Comparison of ENCODE assay signal across 23 mouse cellular contexts in the genomic region with DNA sequence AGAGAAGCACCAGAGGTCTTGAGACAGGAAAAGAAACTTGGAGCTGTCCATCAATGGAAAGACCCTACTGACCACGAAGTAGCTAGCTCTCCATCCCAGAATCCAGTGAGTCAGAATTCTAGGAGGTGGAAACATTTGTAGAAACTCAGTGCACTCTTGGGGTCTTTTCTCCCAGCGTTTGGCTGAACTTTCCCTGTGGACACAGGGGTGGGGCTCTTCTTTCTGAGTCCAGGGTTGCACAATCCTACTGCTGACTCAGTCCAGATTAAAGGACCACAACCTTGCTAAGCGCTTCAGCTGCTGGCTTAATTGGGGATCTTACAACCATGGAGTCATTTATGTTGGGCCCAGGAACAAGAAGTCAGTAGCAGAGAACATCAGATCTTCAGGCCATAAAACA. TPM values are rescaled to one million over a fixed set of nuclear protein-coding genes. Genes with fewer than 3 reads are reported as not detected.
DNase-seq lines count a peak whose midpoint lies in the region; TF ChIP-seq lines count a peak whose summit lies in the region.
"Had no signal": no experiment of that assay in that cellular context is flagged by ENCODE, and none has a peak within 500 bp of the region (broad histone marks: within the 10 kb centered on the region; RNA-seq: fewer than 3 reads in every experiment).

No protein-coding gene starts in this region.

- H3ac ChIP-seq in myocyte (ENCODE audit: control insufficient read depth, insufficient read length) = no peak overlapping the region

- H3K9me3 ChIP-seq in heart, embryonic 10.5 days = no peaks in the 10 kb centered on the region
- H3K9me3 ChIP-seq: embryonic facial prominence, embryonic 13.5 days; forebrain, embryonic 12.5 days; heart, embryonic 12.5 days; hindbrain, embryonic 13.5 days had no signal

- H3K4me1 ChIP-seq in heart, embryonic 10.5 days = peaks cover 5% of the 10 kb centered on the region
- H3K4me1 ChIP-seq: embryonic facial prominence, embryonic 13.5 days; forebrain, embryonic 12.5 days; hindbrain, embryonic 13.5 days had no signal

- no peaks in the 10 kb centered on the region for H3K79me2 ChIP-seq in myocyte (ENCODE audit: control insufficient read depth, insufficient read depth)

- H3K27me3 ChIP-seq in heart, embryonic 10.5 days (ENCODE audit: insufficient read depth, poor library complexity, severe bottlenecking) = no peaks in the 10 kb centered on the region
- no peaks in the 10 kb centered on the region for H3K27me3 ChIP-seq in myocyte (ENCODE audit: control insufficient read depth, insufficient read depth, insufficient read length)
- H3K27me3 ChIP-seq: CH12.LX; embryonic facial prominence, embryonic 13.5 days; forebrain, embryonic 12.5 days; heart, embryonic 12.5 days; hindbrain, embryonic 13.5 days had no signal

- 79% methylated on average over 3 of the region's 3 CpGs for WGBS in heart, embryonic 10.5 days

- no peak overlapping the region for H3K4me2 ChIP-seq in myocyte (ENCODE audit: low read depth)
- H3K4me2 ChIP-seq: embryonic facial prominence, embryonic 13.5 days; forebrain, embryonic 12.5 days; heart, embryonic 12.5 days; hindbrain, embryonic 13.5 days had no signal

- intact Hi-C loops in heart, postnatal 14 days (cut with DNase I) = no loop called here

- no peak for TF ChIP-seq POLR2A in myocyte (IDR thresholded peaks at IDR 0.05; ENCODE audit: insufficient read length, low read depth)

- peaks cover 13% of the 10 kb centered on the region; the same call in 1 of the 2 replicates for H3K36me3 ChIP-seq in heart, embryonic 10.5 days
- no peaks in the 10 kb centered on the region for H3K36me3 ChIP-seq in myocyte (ENCODE audit: control insufficient read depth, insufficient read depth)
- H3K36me3 ChIP-seq: embryonic facial prominence, embryonic 13.5 days; forebrain, embryonic 12.5 days; hindbrain, embryonic 13.5 days had no signal

- H3K4me3 ChIP-seq in heart, embryonic 10.5 days = no peak overlapping the region
- no peak overlapping the region for H3K4me3 ChIP-seq in myocyte
- H3K4me3 ChIP-seq: embryonic facial prominence, embryonic 13.5 days; forebrain, embryonic 12.5 days; heart, embryonic 12.5 days; hindbrain, embryonic 13.5 days had no signal

- no peak overlapping the region for H3K27ac ChIP-seq in heart, embryonic 10.5 days
- H3K27ac ChIP-seq: embryonic facial prominence, embryonic 13.5 days; forebrain, embryonic 12.5 days; hindbrain, embryonic 13.5 days; hindbrain, postnatal 0 days had no signal

- peak; percentile 22 for DNase-seq in heart, embryonic 10.5 days (ENCODE audit: low spot score)
- no peak for DNase-seq in heart, postnatal 14 days
- DNase-seq in 3134 (ENCODE audit: extremely low read depth, insufficient read length, low spot score) (peak; percentile 14), 3T3-L1 (ENCODE audit: low read depth, low spot score) (peak; percentile 65)
- no peak for DNase-seq in adrenal gland, adult 18-20 months (ENCODE audit: low spot score in 2 of 2)
- no peak for DNase-seq in kidney, adult 9 months
- DNase-seq: adrenal gland, postnatal 14 days; cerebellum, adult 11-12 months; cerebellum, adult 9-10 months; cerebellum, postnatal 36 days; gastrocnemius, postnatal 14 days; heart, postnatal 4 days; kidney, adult 11 months had no signal

TF ChIP-seq in myocyte, 11 proteins besides CTCF, POLR2A, EP300 and RAD21:
- TF ChIP-seq USF1 (IDR thresholded peaks at IDR 0.05; ENCODE audit: low read depth) (no peak), REST (IDR thresholded peaks at IDR 0.05; ENCODE audit: insufficient read depth, insufficient read length) (no peak), TCF12 (IDR thresholded peaks at IDR 0.05; ENCODE audit: insufficient read depth, poor library complexity, severe bottlenecking) (no peak), POLR2AphosphoS2 (IDR thresholded peaks at IDR 0.05; ENCODE audit: insufficient read length, low read depth) (no peak), MYOD1 (IDR thresholded peaks at IDR 0.05; ENCODE audit: control insufficient read depth in 1 of 3, insufficient read length in 2 of 3, low read depth in 2 of 3) (no peak), CEBPB (IDR thresholded peaks at IDR 0.05; ENCODE audit: insufficient read depth, poor library complexity, severe bottlenecking) (peak; percentile 74), SRF (IDR thresholded peaks at IDR 0.05; ENCODE audit: control insufficient read depth, insufficient read length, low read depth) (no peak)

RNA-seq across cellular contexts. Expression of gene Wt1, which starts 41.8 kb away (rescaled TPM):
- polyA plus RNA-seq in heart, embryonic 10.5 days (2016; fragmentation: Nextera tagmentation; extraction: Ambion mirVana) = 36.5 and 41.9 TPM in 2 replicates
- 10 to 100 TPM; 13.0 to 13.8 TPM for total RNA-seq in heart, postnatal 14 days (2021)
- polyA plus RNA-seq in myocyte (2012; fragmentation: generic; extraction: Trizol) = not detected
- total RNA-seq in adrenal gland, adult 18-20 months (2021) = 1 to 10 TPM; 1.8 to 3.3 TPM
- total RNA-seq: CH12.LX; gastrocnemius, postnatal 14 days; granulocyte monocyte progenitor cell, adult 5-6 weeks had no signal
- polyA plus RNA-seq: forebrain, embryonic 12.5 days had no signal

RNA-seq across cellular contexts. Expression of gene Them7, which starts 56.0 kb away (rescaled TPM):
- 1.0 and 2.7 TPM in 2 replicates for polyA plus RNA-seq in heart, embryonic 10.5 days (2016; fragmentation: Nextera tagmentation; extraction: Ambion mirVana)
- total RNA-seq in heart, postnatal 14 days (2021) = 1 to 10 TPM; 1.4 to 1.6 TPM
- not detected for polyA plus RNA-seq in myocyte (2012; fragmentation: generic; extraction: Trizol)
- total RNA-seq in adrenal gland, adult 18-20 months (2021) = under 1 TPM; 0.64 to 0.73 TPM
- total RNA-seq: CH12.LX; gastrocnemius, postnatal 14 days; hindbrain, postnatal 0 days had no signal
- polyA plus RNA-seq: forebrain, embryonic 12.5 days; forebrain, embryonic 16.5 days; frontal cortex, adult 2 months had no signal

Comparison
In these comparisons a context has a peak if more than half of its experiments do, and no peak if none do; other contexts are left out.
1. DNase-seq: peak in heart, embryonic 10.5 days (single experiment), 3134 (single experiment) and 3T3-L1 (single experiment); none in heart, postnatal 14 days (0 of 2), adrenal gland, adult 18-20 months (0 of 2) and kidney, adult 9 months (single experiment).